Mouse (Mus musculus) layer of hippocampus, postnatal 14 days (tissue): ENCODE results near the gene Kbtbd8. TPM values are rescaled to one million over a fixed set of nuclear protein-coding genes. Genes with fewer than 3 reads are reported as not detected.

ENCODE experiments used
- DNase-seq, 2 experiments: peaks; one replicate each; pipeline ENCODE4 v3.0.0; 2021 to 2022; ENCODE audit warnings: low spot score in 2 of 2, mixed read lengths in 1 of 2
- total RNA-seq, 2 experiments: library from RNA; stranded (reverse); gene quantifications; 2 replicates each; pipeline ENCODE4 v1.2.3; 2021

The Kbtbd8 gene
- total RNA-seq, 2 experiments from 2014 or later = 6.2 to 8.6 TPM

- DNase-seq = no peak
Observed at GRCm38 (mm10) chr6:95169411-95169810, 52.4 kb downstream of the Kbtbd8 start.

GRCm38 (mm10) chr6:95174311-95175143 lies 57.5 kb downstream of the Kbtbd8 start:
- DNase-seq = no peak

Other genes starting within 250 kb of the Kbtbd8 start
- not detected for gene Gm10234, start 204.9 kb downstream of the Kbtbd8 start, total RNA-seq